Mouse (Mus musculus) ES-Bruce4 (cell line): ENCODE data around the gene Limk2.

Experiments used
- CTCF ChIP-seq: IDR thresholded peaks from one replicate; pipeline ENCODE4 v1.8.1; 2011; ENCODE audit warnings: low read depth, low read length
- EP300 ChIP-seq: IDR thresholded peaks from 2 replicates; pipeline ENCODE4 v1.6.1; 2011; ENCODE audit warnings: low read depth, low read length; ENCODE audit not compliant: insufficient read depth

GRCm38 (mm10) chr11:3341476-3341875 lies 67.5 kb downstream of the Limk2 start:
- TF ChIP-seq EP300 (no peak), CTCF (no peak)
